Mouse (Mus musculus): ENCODE measurements around the gene Adam33. TPM values are rescaled to one million over a fixed set of nuclear protein-coding genes. Genes with fewer than 3 reads are reported as not detected.
"Not testable (repeated sequence)": the region's sequence is repeated elsewhere in the genome, so short reads cannot be mapped to it uniquely, and the experiment has no call there.

Adam33 gene
- total RNA-seq, 2 experiments from 2014 or later = 1.3 to 1.9 TPM

DNA sequence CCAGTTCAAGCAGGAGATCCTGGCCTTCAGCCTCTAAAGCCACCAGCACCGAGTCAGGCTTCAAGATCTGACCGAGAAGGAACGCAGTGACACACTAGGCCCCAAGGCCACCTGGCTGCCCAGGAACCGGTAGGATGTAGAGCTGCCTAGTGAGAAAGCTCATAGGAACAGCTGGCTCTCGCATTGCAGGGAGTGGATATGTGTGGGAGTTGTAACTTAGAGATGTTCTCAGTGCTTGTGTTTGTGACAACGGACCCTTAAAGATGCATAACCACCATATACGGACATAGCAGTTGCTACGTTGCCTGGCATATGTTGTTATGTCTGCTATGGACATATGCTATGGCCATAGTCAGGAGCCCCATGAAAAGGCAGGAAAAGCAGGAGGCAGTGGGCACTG lies 4.9 kb downstream of the Adam33 start:
- DNase-seq = peak in 1 of 2 experiments; percentile 10

DNA sequence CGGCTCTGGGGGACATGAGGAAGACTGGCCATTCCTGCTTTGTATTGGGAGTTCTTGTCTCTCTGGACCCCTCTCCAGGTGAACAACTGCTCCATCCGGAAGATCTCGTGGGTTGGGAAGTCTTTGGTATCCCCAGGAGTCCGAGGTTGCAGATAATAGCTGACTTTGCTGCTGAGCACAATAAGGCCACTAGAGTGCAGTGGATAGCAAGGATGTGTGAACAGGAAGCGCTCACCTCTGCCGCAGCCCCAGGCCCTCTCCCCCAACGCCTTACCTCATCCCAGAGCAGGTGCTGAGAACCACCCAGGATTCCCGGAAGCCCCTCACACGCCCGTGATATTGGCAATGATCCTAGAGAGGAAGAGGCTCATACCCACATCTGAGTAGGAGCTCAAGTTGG lies 7.4 kb downstream of the Adam33 start:
- DNase-seq = peak in 1 of 2 experiments; percentile 49

GRCm38 (mm10) chr2:131055631-131056030 lies 8.0 kb downstream of the Adam33 start:
- peak; percentile 39 to 69 for DNase-seq

DNA sequence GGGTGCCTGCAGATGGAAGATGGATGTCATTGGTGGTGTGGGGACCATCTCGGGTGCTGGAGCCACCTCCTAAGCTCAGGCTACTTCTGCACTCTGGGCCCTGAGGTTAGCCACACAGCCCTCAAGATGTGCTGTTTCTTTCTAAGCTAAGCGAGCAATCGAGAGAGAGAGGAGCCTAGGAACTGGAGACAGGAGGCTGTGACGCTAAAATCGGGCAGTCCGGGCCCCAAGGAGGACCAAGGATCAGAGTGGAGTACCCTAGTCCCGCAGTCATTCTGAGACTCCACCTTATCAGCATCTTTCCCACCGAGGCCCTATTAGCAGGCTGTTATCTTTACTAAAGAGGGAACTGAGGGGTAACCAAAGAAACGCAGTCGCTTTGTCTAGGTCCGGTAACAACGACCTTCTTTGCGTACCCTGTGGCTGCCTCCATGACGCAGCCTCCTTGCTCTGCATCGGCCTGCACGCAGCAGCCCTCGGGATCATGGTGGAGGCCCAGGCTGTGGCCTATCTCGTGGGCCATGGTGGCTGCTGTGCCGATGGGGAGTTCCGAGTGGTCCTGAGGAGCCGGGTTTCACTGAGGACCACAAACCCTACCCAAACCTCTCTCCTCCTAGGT lies 8.9 kb downstream of the Adam33 start:
- DNase-seq = no peak

GRCm38 (mm10) chr2:131053851-131054645 lies 9.6 kb downstream of the Adam33 start:
- DNase-seq = peak in 1 of 2 experiments; percentile 15

GRCm38 (mm10) chr2:131052862-131053418 lies 10.7 kb downstream of the Adam33 start:
- no peak for DNase-seq

DNA sequence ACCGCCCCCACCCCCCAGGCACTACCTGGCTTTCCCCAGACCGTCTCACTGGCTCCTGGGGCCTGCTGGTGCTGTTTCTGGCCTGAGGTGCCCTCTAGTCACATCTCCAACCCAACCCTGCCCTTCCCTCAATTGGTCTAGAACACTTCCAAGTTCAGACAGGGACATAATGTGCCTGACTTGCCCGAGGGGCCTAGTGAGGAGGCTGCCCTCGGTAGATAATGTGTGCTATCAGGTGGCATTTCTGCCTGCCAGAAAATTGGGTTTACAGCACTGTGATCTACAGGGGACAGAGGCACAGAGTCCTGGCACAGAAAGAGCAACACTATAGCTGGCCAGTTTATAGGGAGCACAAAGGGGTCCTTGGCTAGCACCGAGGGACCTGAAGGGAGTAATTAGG lies 11.6 kb downstream of the Adam33 start:
- DNase-seq = no peak

GRCm38 (mm10) chr2:131046025-131046424 lies 17.6 kb downstream of the Adam33 start:
- no peak for DNase-seq

DNA sequence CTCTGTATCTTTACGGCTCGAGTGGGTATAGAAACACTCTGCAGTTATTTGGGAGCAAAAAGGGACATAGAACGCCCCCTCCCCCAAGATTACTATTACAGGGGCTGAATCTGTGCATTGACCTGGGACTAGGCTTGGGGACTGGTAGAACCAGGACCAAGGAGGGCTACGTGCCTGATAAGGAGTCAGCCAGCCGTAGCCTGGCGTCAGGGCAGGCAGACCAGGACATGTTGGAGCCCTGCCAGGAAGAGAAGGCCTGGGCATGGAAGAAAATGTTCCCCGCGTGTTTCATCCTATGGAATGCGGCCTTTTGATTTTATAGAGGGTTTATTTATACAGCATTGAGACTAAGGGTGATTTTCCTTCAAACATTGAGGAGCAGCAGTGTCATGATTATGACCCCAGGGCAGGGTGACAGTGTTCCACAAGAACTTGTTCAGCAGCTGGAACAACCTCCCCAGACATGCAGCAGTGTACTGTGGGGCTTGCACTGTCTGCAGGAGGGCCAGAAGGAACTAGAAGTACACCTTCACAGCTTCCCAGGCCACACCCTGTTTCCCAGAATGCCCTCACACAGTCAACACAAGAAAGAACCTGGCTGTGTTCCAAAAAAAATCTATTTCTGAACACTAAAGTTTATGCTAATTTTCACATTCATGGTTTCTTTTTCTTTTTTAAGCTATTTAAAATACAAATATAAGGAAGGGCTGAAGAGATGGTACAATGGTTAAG lies 18.5 kb downstream of the Adam33 start:
- peak in 1 of 2 experiments; percentile 32 for DNase-seq

DNA sequence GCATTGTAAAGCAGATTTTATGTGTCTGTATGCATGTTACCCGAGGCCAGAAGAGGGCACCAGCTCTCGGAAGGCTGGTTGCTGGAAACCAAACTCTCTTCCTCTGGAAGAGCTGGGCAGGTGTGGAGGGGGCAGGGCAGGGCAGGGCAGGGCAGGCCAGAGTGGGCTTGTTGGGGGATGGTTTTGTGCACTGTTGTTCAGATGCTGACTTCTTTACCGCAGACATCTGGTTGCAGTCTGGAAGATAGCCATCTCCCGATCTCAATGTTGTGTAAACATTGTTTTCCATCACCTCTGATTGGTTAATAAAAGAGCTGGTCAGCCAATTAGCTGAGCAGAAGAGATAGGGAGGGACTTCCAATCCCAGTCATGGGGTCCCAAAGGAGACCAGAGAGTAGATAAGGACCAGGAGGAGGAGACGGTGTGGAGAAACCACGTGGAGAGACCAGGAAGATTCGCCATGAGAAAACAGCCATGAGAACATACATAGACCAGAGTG lies 19.2 kb downstream of the Adam33 start:
- DNase-seq = peak in 1 of 2 experiments; percentile 31

DNA sequence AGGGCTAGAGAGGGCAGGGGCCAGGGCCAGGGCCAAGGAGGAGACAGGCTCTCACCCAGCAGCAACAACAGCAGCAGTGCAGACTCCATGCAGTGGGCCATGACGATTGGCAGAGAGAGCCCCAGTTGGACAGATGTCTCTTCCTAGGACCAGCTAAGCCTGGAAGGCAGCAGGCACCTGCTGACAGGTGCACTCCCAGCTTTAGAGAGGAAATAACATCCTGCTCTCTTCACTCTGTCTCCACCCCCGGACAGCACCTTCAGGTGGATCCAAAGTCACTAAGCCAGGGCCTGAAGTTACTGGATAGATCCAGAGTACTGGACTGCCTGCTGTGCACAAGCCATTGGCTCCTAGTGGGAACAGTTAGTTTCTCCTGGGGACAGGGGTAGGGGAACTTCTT lies 20.6 kb downstream of the Adam33 start, which contains the start of gene Gfra4:
Gene Gfra4 (minus strand): TSS at position 101 of the 400 bp plus-strand sequence.
- DNase-seq = no peak

DNA sequence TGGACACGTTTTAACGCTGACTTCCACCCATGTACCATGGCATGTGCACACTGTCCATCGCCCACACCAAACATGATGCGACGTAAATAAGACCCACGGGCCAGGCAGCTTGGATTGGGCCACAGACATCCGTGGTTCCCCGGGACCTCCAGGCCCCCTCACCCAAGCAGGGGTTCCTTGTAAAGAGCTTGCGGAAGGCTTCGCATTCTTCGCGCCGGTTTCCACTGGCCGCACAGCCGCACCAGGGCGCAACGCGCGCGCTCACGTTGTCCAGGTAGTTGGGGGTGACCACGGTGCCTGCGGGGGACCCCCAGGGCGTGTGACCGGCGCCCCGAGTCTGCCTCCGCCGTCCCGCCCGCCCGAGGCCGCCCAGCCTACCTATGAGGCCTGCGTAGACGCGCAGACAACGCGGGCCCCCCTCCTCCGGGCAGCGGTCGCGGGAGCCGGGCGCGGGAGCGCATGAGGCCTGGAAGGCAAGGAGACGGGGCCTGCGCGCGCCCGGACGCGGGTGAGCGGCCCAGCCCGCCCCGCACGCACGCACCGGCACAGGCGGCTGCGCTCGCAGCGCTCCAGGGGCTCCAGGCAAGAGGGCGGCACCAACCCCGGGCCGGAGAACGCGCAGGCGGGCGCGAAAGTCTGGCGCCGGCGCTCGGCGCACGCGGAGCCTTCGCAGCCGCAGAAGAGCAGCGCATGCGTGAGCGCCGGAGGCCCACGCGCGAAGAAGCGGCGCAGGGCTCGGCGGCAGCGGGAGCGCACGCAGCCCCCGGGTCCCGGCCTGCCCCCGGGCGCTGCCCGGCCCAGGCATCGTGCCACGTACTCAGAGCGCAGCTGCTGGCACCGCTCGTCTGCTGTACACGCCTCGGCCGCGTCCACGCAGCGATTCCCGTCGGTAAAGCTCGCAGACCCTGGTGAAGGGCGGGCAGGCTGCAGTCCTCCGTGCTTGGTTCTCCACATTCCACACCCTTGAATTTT lies 22.5 kb downstream of the Adam33 start:
- peak; percentile 31 to 42 for DNase-seq

DNA sequence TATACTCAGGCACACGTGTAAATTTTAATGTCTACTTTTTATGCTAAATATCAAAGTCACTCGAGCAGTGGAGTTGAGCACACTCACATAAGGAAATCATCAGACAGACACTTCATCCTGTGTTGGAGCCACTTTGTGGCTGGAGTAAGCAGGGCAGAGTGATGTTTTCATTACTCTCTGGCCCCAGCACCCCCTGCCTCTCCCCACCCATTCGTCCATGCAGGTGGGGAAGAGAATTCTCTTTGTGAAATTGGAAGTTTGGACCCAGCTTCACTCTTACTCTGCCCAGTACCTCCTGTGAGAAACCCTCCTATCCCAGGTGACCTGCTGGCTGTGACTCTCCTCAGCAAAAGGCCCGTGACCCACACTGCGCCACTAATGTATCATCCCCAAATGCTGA lies 24.9 kb downstream of the Adam33 start:
- DNase-seq = no peak

- no peak for DNase-seq
These were observed 25.4 kb downstream of the Adam33 start for GRCm38 (mm10) chr2:131038197-131038596.

- peak; percentile 65 to 80 for DNase-seq
These were observed 26.2 kb downstream of the Adam33 start for GRCm38 (mm10) chr2:131037226-131037990.

- DNase-seq = no peak
These were observed 26.9 kb downstream of the Adam33 start for GRCm38 (mm10) chr2:131036757-131037156.

- no peak for DNase-seq
These were observed 27.3 kb downstream of the Adam33 start for GRCm38 (mm10) chr2:131036343-131036742.

GRCm38 (mm10) chr2:131031406-131031805 lies 32.2 kb downstream of the Adam33 start:
- not testable (repeated sequence) for DNase-seq

- DNase-seq = no peak
These were observed 32.6 kb downstream of the Adam33 start for GRCm38 (mm10) chr2:131030998-131031397.

GRCm38 (mm10) chr2:131030561-131030960 lies 33.1 kb downstream of the Adam33 start:
- no peak for DNase-seq

Data from heart, adult 18-20 months (tissue).